Comparison of ENCODE assay signal across 18 mouse cellular contexts in the genomic region with DNA sequence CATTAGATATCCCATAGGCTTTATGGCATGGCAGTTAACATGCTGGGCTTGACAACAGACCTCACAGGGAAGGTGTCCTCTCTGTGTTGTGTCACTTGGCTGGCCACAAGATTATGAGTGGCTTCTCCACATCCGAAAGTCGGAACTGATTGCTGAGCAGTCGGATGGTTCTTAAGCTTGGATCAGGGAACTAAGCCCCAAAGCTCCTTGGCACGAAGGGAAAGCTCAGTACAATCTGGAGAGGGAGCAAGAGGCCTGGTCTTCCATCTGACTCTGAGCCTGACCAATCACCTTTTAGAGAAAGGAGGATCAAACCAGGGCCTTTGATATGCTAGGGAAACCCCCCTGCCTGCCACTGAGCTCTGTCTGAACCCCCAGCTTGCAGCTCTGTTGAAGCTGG.
"Had no signal": no experiment of that assay in that cellular context is flagged by ENCODE, and none has a peak within 500 bp of the region (broad histone marks: within the 10 kb centered on the region; RNA-seq: fewer than 3 reads in every experiment).

No protein-coding gene starts in this region.

- DNase-seq: cerebellum, adult 2 months; cerebellum, adult 8-10 months; cerebellum, adult 9-10 months; cerebellum, adult 9-11 months; cerebellum, postnatal 10 days; cerebellum, postnatal 14 days; cerebellum, postnatal 25 days; cerebellum, postnatal 36 days; embryo, embryonic 11 days; forebrain, postnatal 0 days; gastrocnemius, adult 2 months; gastrocnemius, postnatal 10 days; gastrocnemius, postnatal 14 days; gastrocnemius, postnatal 25 days; gastrocnemius, postnatal 36 days; heart, adult 11 months; heart, adult 18-20 months; heart, adult 2 months had no signal
